Comparison of ENCODE assay signal across 8 mouse cellular contexts in genomic region chr5:139536211-139536910, GRCm38 (mm10). TPM values are rescaled to one million over a fixed set of nuclear protein-coding genes. Genes with fewer than 3 reads are reported as not detected.
A peak's percentile ranks its signal among the peaks of the same experiment; 100 is the strongest.
DNase-seq lines count a peak whose midpoint lies in the region; ATAC-seq and TF ChIP-seq lines count a peak whose summit lies in the region.

No protein-coding gene starts in this region.

- peak; percentile 81 for DNase-seq in B cell, adult 2 months
- DNase-seq in T-cell, adult 2 months (ENCODE audit: low spot score) = peak; percentile 29
- DNase-seq in heart, postnatal 36 days = peak; percentile 79 to 88
- peak; percentile 17 to 76 for DNase-seq in layer of hippocampus, adult 2 months (ENCODE audit: low spot score in 2 of 2)
- peak; percentile 75 for DNase-seq in lung, postnatal 36 days
- DNase-seq in right cerebral cortex, adult 2 months (ENCODE audit: low spot score in 2 of 2) = peak; percentile 59 to 67

- peak; percentile 45 for TF ChIP-seq CTCF in cortical plate, adult 2 months (IDR thresholded peaks at IDR 0.05; ENCODE audit: extremely low read depth, insufficient read depth, low read length)
- peak; percentile 97 for TF ChIP-seq CTCF in layer of hippocampus, adult 2 months (conservative IDR thresholded peaks at IDR 0.05)

- no peak overlapping the region for H3K27ac ChIP-seq in cortical plate, adult 2 months (ENCODE audit: insufficient read depth, low read length)
- no peak overlapping the region for H3K27ac ChIP-seq in layer of hippocampus, adult 2 months

- H3K4me1 ChIP-seq in cortical plate, adult 2 months (ENCODE audit: control insufficient read depth, insufficient read depth, low read length) = no peaks in the 10 kb centered on the region

- no peak for ATAC-seq in inflammation-experienced regulatory T-cells, adult 6 months

- intact Hi-C loops in heart, postnatal 36 days (cut with DNase I) = loop anchor here (1.0 to 5.0 kb wide), 3 partner anchors 132 to 214 kb away; no protein-coding TSS in a partner anchor

- no peak for TF ChIP-seq POLR2A in cortical plate, adult 2 months (IDR thresholded peaks at IDR 0.05; ENCODE audit: extremely low read depth, insufficient read depth, low read length)

- no peak overlapping the region for H3K4me3 ChIP-seq in cortical plate, adult 2 months (ENCODE audit: insufficient read depth, low read length)
- no peak overlapping the region for H3K4me3 ChIP-seq in layer of hippocampus, adult 2 months

RNA-seq across cellular contexts. Expression of gene Uncx, which starts 6.9 kb away (rescaled TPM):
- not detected in 2 replicates for polyA plus RNA-seq in cortical plate, adult 2 months (2012; rRNA removed)
- not detected for total RNA-seq in heart, postnatal 36 days (2021)
- total RNA-seq in layer of hippocampus, adult 2 months (2021) = not detected
- not detected for polyA plus RNA-seq in inflammation-experienced regulatory T-cells, adult 6 months (2017; shearing (Covaris generic))

RNA-seq across cellular contexts. Expression of gene Zfand2a, which starts 52.0 kb away (rescaled TPM):
- polyA plus RNA-seq in cortical plate, adult 2 months (2012; rRNA removed) = 52.5 and 55.4 TPM in 2 replicates
- 10 to 100 TPM; 14.0 to 17.9 TPM for total RNA-seq in heart, postnatal 36 days (2021)
- total RNA-seq in layer of hippocampus, adult 2 months (2021) = 10 to 100 TPM; 56.5 to 63.1 TPM
- polyA plus RNA-seq in inflammation-experienced regulatory T-cells, adult 6 months (2017; shearing (Covaris generic)) = 10 to 100 TPM in 1 of 3 experiments, 1 to 10 TPM in 2; 8.1 to 10.3 (median 9.2) TPM

Comparison
In these comparisons a context has a peak if more than half of its experiments do, and no peak if none do; other contexts are left out.
1. DNase-seq: peak in every context shown above with its lines; median percentile 84 in heart, postnatal 36 days; 81 in B cell, adult 2 months; 75 in lung, postnatal 36 days; 63 in right cerebral cortex, adult 2 months; 46 in layer of hippocampus, adult 2 months; 29 in T-cell, adult 2 months.